ENCODE assay signal across 23 mouse cellular contexts in genomic region chr12:99821309-99821934, GRCm38 (mm10).
A peak's percentile ranks its signal among the peaks of the same experiment; 100 is the strongest.
DNase-seq lines count a peak whose midpoint lies in the region; ATAC-seq lines count a peak whose summit lies in the region.
"Had no signal": no experiment of that assay in that cellular context is flagged by ENCODE, and none has a peak within 500 bp of the region (broad histone marks: within the 10 kb centered on the region; RNA-seq: fewer than 3 reads in every experiment).

No protein-coding gene starts in this region.

- intact Hi-C loops in heart, postnatal 25 days (cut with DNase I) = no loop called here

- H3K27me3 ChIP-seq in heart, embryonic 10.5 days (ENCODE audit: insufficient read depth, poor library complexity, severe bottlenecking) = no peaks in the 10 kb centered on the region
- H3K27me3 ChIP-seq: forebrain, embryonic 13.5 days; hindbrain, embryonic 15.5 days; limb, embryonic 15.5 days; liver, embryonic 15.5 days; midbrain, embryonic 12.5 days; neural tube, embryonic 12.5 days; Patski had no signal

- no peak for DNase-seq in heart, embryonic 10.5 days (ENCODE audit: low spot score)
- no peak for DNase-seq in heart, postnatal 25 days (ENCODE audit: low spot score)
- peak; percentile 33 for DNase-seq in thymus, postnatal 14 days
- DNase-seq in retina, embryonic 14.5 days (ENCODE audit: low spot score) = no peak
- DNase-seq in kidney, postnatal 14 days = no peak
- DNase-seq: adrenal gland, postnatal 25 days; cerebellum, adult 11-12 months; cerebellum, postnatal 36 days; layer of hippocampus, postnatal 36 days; right cerebral cortex, adult 18-20 months had no signal

- ATAC-seq in CD4-positive, CD25-positive, alpha-beta regulatory T cell, adult 4 months = peak; percentile 76
- ATAC-seq in hematopoietic stem cell, adult 5-6 weeks (replicated peaks in 1 of 2; ENCODE audit: insufficient read depth in 1 of 2, low FRiP score in 2 of 2, low TSS enrichment in 1 of 2, low read depth in 1 of 2, poor library complexity in 2 of 2, severe bottlenecking in 2 of 2) = peak; percentile 39 to 53; a peak in 3 of 4 replicates
- ATAC-seq: forebrain, embryonic 13.5 days; intestine, postnatal 0 days; Patski had no signal

- peak overlapping the region; percentile 47; the same call in 1 of the 2 replicates for H3K27ac ChIP-seq in heart, embryonic 10.5 days
- H3K27ac ChIP-seq: embryonic facial prominence, embryonic 10.5 days; forebrain, embryonic 13.5 days; hindbrain, embryonic 15.5 days; kidney, postnatal 0 days; layer of hippocampus, adult 2 months; limb, embryonic 15.5 days; liver, embryonic 15.5 days; midbrain, embryonic 12.5 days; neural tube, embryonic 12.5 days had no signal

- H3K9me3 ChIP-seq in heart, embryonic 10.5 days = no peaks in the 10 kb centered on the region
- H3K9me3 ChIP-seq: embryonic facial prominence, embryonic 10.5 days; forebrain, embryonic 13.5 days; hindbrain, embryonic 15.5 days; limb, embryonic 15.5 days; liver, embryonic 15.5 days; midbrain, embryonic 12.5 days had no signal

- no peaks in the 10 kb centered on the region for H3K36me3 ChIP-seq in heart, embryonic 10.5 days
- H3K36me3 ChIP-seq: hindbrain, embryonic 15.5 days; limb, embryonic 15.5 days; liver, embryonic 15.5 days; neural tube, embryonic 12.5 days had no signal

- no peak overlapping the region for H3K4me3 ChIP-seq in heart, embryonic 10.5 days
- H3K4me3 ChIP-seq: embryonic facial prominence, embryonic 10.5 days; forebrain, embryonic 13.5 days; hindbrain, embryonic 15.5 days; limb, embryonic 15.5 days; liver, embryonic 15.5 days; midbrain, embryonic 12.5 days; neural tube, embryonic 12.5 days had no signal

- WGBS in heart, embryonic 10.5 days = 74% methylated on average over 12 of the region's 12 CpGs

- H3K4me1 ChIP-seq in heart, embryonic 10.5 days = peaks cover 7% of the 10 kb centered on the region
- H3K4me1 ChIP-seq: embryonic facial prominence, embryonic 10.5 days; hindbrain, embryonic 15.5 days; liver, embryonic 15.5 days; midbrain, embryonic 12.5 days; neural tube, embryonic 12.5 days had no signal
